Mouse (Mus musculus) stomach, embryonic 14.5 days (tissue): ENCODE measurements around the gene Plod1. TPM values are rescaled to one million over a fixed set of nuclear protein-coding genes. Genes with fewer than 3 reads are reported as not detected.

ENCODE experiments used
- ATAC-seq: fragments of 200-750 bp; cut with Nextera tagmentation; 2 replicates; pipeline ENCODE4 v1.8.0; 2017; ENCODE audit warnings: low read depth, moderate TSS enrichment; ENCODE audit not compliant: insufficient number of reproducible peaks, insufficient read depth, low FRiP score
- H3K27ac ChIP-seq: fragments of 300-500 bp; sonication (generic); 2 replicates; pipeline ENCODE4 v1.5.1; 2014; ENCODE audit warnings: mild to moderate bottlenecking, low read length, moderate library complexity, mixed read lengths
- H3K27me3 ChIP-seq: fragments of 300-500 bp; sonication (generic); 2 replicates; pipeline ENCODE4 v1.6.1; 2014; ENCODE audit warnings: low read length, control low read depth, mixed read lengths; ENCODE audit not compliant: control insufficient read depth, insufficient read depth
- H3K36me3 ChIP-seq: fragments of 300-500 bp; sonication (generic); 2 replicates; pipeline ENCODE4 v1.6.1; 2014; ENCODE audit warnings: mild to moderate bottlenecking, control low read depth, low read length, moderate library complexity, mixed read lengths; ENCODE audit not compliant: control insufficient read depth, insufficient read depth
- H3K4me1 ChIP-seq: fragments of 300-500 bp; sonication (generic); 2 replicates; pipeline ENCODE4 v1.6.1; 2014; ENCODE audit warnings: low read length, control low read depth, mixed read lengths; ENCODE audit not compliant: control insufficient read depth, insufficient read depth
- H3K4me2 ChIP-seq: fragments of 300-500 bp; sonication (generic); replicated peaks from 2 replicates; pipeline ENCODE4 v1.6.1; 2014; ENCODE audit warnings: low read depth, low read length, control low read depth
- H3K4me3 ChIP-seq: fragments of 300-500 bp; sonication (generic); 2 replicates; pipeline ENCODE4 v1.5.1; 2014; ENCODE audit warnings: low read depth, low read length, control low read depth
- H3K9ac ChIP-seq: fragments of 300-500 bp; sonication (generic); replicated peaks from 2 replicates; pipeline ENCODE4 v1.6.1; 2014; ENCODE audit warnings: low read depth, mild to moderate bottlenecking, control low read depth, low read length, moderate library complexity, mixed read lengths
- H3K9me3 ChIP-seq: fragments of 300-500 bp; sonication (generic); 2 replicates; pipeline ENCODE4 v1.6.1; 2016; ENCODE audit warnings: low read depth, low read length, control low read depth; ENCODE audit not compliant: control insufficient read depth
- WGBS: fragments of 180-500 bp; shearing (Covaris S2); extraction: QIAGEN DNeasy Blood & Tissue Kit; methylation state at CpG from one replicate; pipeline ENCODE4 v1.1.7; 2014; 5-methylcytosine and 5-hydroxymethylcytosine counted together
- polyA plus RNA-seq: library from polyadenylated mRNA; unstranded; fragments of >200 nt; fragmentation: Nextera tagmentation; extraction: Ambion mirVana; gene quantifications from 2 replicates; pipeline ENCODE4 v1.2.1, GENCODE M21; 2014

Gene Plod1
- polyA plus RNA-seq, 1 experiment from 2014 or later: 53.0 TPM

- WGBS: 92% methylated on average over 6 of the region's 6 CpGs
Measured at GRCm38 (mm10) chr4:147865651-147866050, 70.9 kb downstream of the Plod1 start.

GRCm38 (mm10) chr4:147862051-147862450 is 74.5 kb downstream of the Plod1 start:
- Histone ChIP-seq H3K36me3 (peaks cover 39% of the 10 kb centered on the region), H3K4me2 (no peak overlapping the region), H3K9ac (no peak overlapping the region), H3K4me1 (no peaks in the 10 kb centered on the region), H3K9me3 (no peaks in the 10 kb centered on the region), H3K27me3 (no peaks in the 10 kb centered on the region), H3K27ac (no peak overlapping the region), H3K4me3 (no peak overlapping the region)
- ATAC-seq: no peak
- 96% methylated on average over 3 of the region's 3 CpGs for WGBS

More at GRCm38 (mm10) chr4:147865651-147866050, 70.9 kb downstream of the Plod1 start:
- Histone ChIP-seq H3K9ac (no peak overlapping the region), H3K36me3 (peaks cover 38% of the 10 kb centered on the region), H3K9me3 (no peaks in the 10 kb centered on the region), H3K4me2 (no peak overlapping the region), H3K4me3 (no peak overlapping the region), H3K27me3 (no peaks in the 10 kb centered on the region), H3K4me1 (peaks cover 13% of the 10 kb centered on the region; the same call in 1 of the 2 replicates), H3K27ac (no peak overlapping the region)
- ATAC-seq: no peak

Other genes starting within 250 kb of the Plod1 start
- not detected in 2 replicates for gene Zfp534, start 234.2 kb downstream of the Plod1 start, polyA plus RNA-seq
- 10.6 and 12.3 TPM in 2 replicates for gene Zfp984, start 127.0 kb downstream of the Plod1 start, polyA plus RNA-seq
- gene Zfp933, start 88.4 kb downstream of the Plod1 start, polyA plus RNA-seq: 4.9 and 7.9 TPM in 2 replicates
- gene Miip, start 68.0 kb downstream of the Plod1 start, polyA plus RNA-seq: 32.9 and 33.1 TPM in 2 replicates
- gene Fv1, start 67.8 kb downstream of the Plod1 start, polyA plus RNA-seq: 8.6 and 10.0 TPM in 2 replicates
- gene Mfn2, start 32.1 kb downstream of the Plod1 start, polyA plus RNA-seq: 26.5 and 29.8 TPM in 2 replicates
- 17.6 and 20.0 TPM in 2 replicates for gene 2510039O18Rik, start 4.1 kb upstream of the Plod1 start, polyA plus RNA-seq
- not detected in 2 replicates for gene Nppb, start 49.0 kb upstream of the Plod1 start, polyA plus RNA-seq
- gene Nppa, start 64.0 kb upstream of the Plod1 start, polyA plus RNA-seq: 1.2 and 2.3 TPM in 2 replicates
- 6.2 and 6.6 TPM in 2 replicates for gene Clcn6, start 102.1 kb upstream of the Plod1 start, polyA plus RNA-seq
- 18.0 and 18.4 TPM in 2 replicates for gene Mthfr, start 102.3 kb upstream of the Plod1 start, polyA plus RNA-seq
- 12.8 and 13.3 TPM in 2 replicates for gene Agtrap, start 151.3 kb upstream of the Plod1 start, polyA plus RNA-seq
- 51.2 and 54.7 TPM in 2 replicates for gene Mad2l2, start 193.6 kb upstream of the Plod1 start, polyA plus RNA-seq
- gene Draxin, start 193.9 kb upstream of the Plod1 start, polyA plus RNA-seq: 0.07 and 0.20 TPM in 2 replicates
- gene Fbxo6, start 215.4 kb upstream of the Plod1 start, polyA plus RNA-seq: 13.9 and 17.6 TPM in 2 replicates
- 11.9 and 14.2 TPM in 2 replicates for gene Fbxo44, start 223.7 kb upstream of the Plod1 start, polyA plus RNA-seq
- 1.3 and 1.7 TPM in 2 replicates for gene Fbxo2, start 223.9 kb upstream of the Plod1 start, polyA plus RNA-seq